ENCODE assay signal across 17 mouse cellular contexts in the genomic region with DNA sequence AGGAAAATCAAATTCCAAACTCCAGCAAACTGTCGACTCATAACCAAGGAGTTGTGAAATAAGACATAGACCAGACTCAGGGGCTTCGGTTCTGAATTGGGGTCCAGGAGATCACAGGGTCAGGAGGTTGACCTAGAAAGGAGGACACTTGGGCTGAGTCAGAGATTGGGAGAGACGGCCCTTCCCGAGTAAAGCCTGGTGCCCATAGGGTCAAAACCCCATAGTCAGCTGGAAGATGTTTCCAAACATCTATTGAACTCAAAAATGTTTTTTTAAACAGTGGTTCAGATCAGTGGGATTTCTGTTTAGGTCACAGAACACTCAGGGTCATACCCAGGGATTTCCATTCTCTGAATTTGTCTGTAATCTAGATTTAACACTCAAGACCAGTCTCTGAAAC.
DNase-seq lines count a peak whose midpoint lies in the region; ATAC-seq and TF ChIP-seq lines count a peak whose summit lies in the region.
"Had no signal": no experiment of that assay in that cellular context is flagged by ENCODE, and none has a peak within 500 bp of the region (broad histone marks: within the 10 kb centered on the region; RNA-seq: fewer than 3 reads in every experiment).

No protein-coding gene starts in this region.

- no peaks in the 10 kb centered on the region for H3K9me3 ChIP-seq in heart, embryonic 12.5 days (replicated peaks)
- no peaks in the 10 kb centered on the region for H3K9me3 ChIP-seq in liver, embryonic 13.5 days (replicated peaks)
- H3K9me3 ChIP-seq in liver, embryonic 11.5 days (ENCODE audit: control insufficient read depth, low read length): no peaks in the 10 kb centered on the region
- no peaks in the 10 kb centered on the region for H3K9me3 ChIP-seq in stomach, embryonic 15.5 days
- H3K9me3 ChIP-seq: embryonic facial prominence, embryonic 12.5 days; G1E; kidney, embryonic 15.5 days; limb, embryonic 13.5 days; midbrain, embryonic 15.5 days had no signal

- H3K4me2 ChIP-seq in heart, embryonic 12.5 days: no peak overlapping the region
- no peak overlapping the region for H3K4me2 ChIP-seq in liver, embryonic 13.5 days
- H3K4me2 ChIP-seq in liver, embryonic 11.5 days: no peak overlapping the region
- H3K4me2 ChIP-seq in stomach, embryonic 15.5 days: no peak overlapping the region
- H3K4me2 ChIP-seq: embryonic facial prominence, embryonic 12.5 days; kidney, embryonic 15.5 days; limb, embryonic 13.5 days; midbrain, embryonic 15.5 days had no signal

- peaks cover 16% of the 10 kb centered on the region for H3K36me3 ChIP-seq in heart, embryonic 12.5 days
- H3K36me3 ChIP-seq in liver, embryonic 13.5 days: no peaks in the 10 kb centered on the region
- H3K36me3 ChIP-seq in liver, embryonic 11.5 days (ENCODE audit: control insufficient read depth, insufficient read depth, low read length): no peaks in the 10 kb centered on the region; the same call in 1 of the 2 replicates
- H3K36me3 ChIP-seq in stomach, embryonic 15.5 days: 0 out of 2 replicates have a peak, but pooled peaks cover 3% of the 10 kb centered on the region
- H3K36me3 ChIP-seq: embryonic facial prominence, embryonic 12.5 days; kidney, embryonic 15.5 days; midbrain, embryonic 15.5 days had no signal

- peak overlapping the region; percentile 72 for H3K27ac ChIP-seq in heart, embryonic 12.5 days (ENCODE audit: poor library complexity, severe bottlenecking)
- H3K27ac ChIP-seq in liver, embryonic 13.5 days: 0 out of 2 replicates have a peak overlapping the region, but pooled peaks have one; percentile 7
- no peak overlapping the region for H3K27ac ChIP-seq in liver, embryonic 11.5 days (ENCODE audit: low read depth, low read length)
- H3K27ac ChIP-seq in bone marrow, adult 2 months (ENCODE audit: control insufficient read depth, insufficient read depth, low read depth, low read length, poor library complexity): peak overlapping the region; percentile 44; the same call in 1 of the 2 replicates
- H3K27ac ChIP-seq in stomach, embryonic 15.5 days: 0 out of 2 replicates have a peak overlapping the region, but pooled peaks have one; percentile 45
- H3K27ac ChIP-seq: kidney, embryonic 15.5 days; limb, embryonic 13.5 days; midbrain, embryonic 15.5 days had no signal

- no peak for TF ChIP-seq POLR2A in bone marrow, adult 2 months (IDR thresholded peaks at IDR 0.05; ENCODE audit: borderline replicate concordance, control insufficient read depth, low read depth, low read length)

- TF ChIP-seq CTCF in bone marrow, adult 2 months (IDR thresholded peaks at IDR 0.05; ENCODE audit: control insufficient read depth, insufficient read depth, low read length): no peak

- ATAC-seq in heart, embryonic 12.5 days (ENCODE audit: insufficient number of reproducible peaks, low FRiP score): no peak
- no peak for ATAC-seq in liver, embryonic 13.5 days (ENCODE audit: low read depth)
- ATAC-seq in liver, embryonic 11.5 days (replicated peaks; ENCODE audit: low FRiP score): no peak
- no peak for ATAC-seq in stomach, embryonic 15.5 days (ENCODE audit: insufficient read depth, low FRiP score, low read depth)
- ATAC-seq: midbrain, embryonic 15.5 days had no signal

- H3K27me3 ChIP-seq in heart, embryonic 12.5 days (replicated peaks): no peaks in the 10 kb centered on the region
- no peaks in the 10 kb centered on the region for H3K27me3 ChIP-seq in liver, embryonic 13.5 days
- no peaks in the 10 kb centered on the region for H3K27me3 ChIP-seq in liver, embryonic 11.5 days (replicated peaks; ENCODE audit: control insufficient read depth, insufficient read depth, low read length)
- H3K27me3 ChIP-seq in stomach, embryonic 15.5 days (replicated peaks): no peaks in the 10 kb centered on the region
- H3K27me3 ChIP-seq: embryonic facial prominence, embryonic 12.5 days; kidney, embryonic 15.5 days; limb, embryonic 13.5 days; midbrain, embryonic 15.5 days had no signal

- peaks cover 60% of the 10 kb centered on the region for H3K4me1 ChIP-seq in heart, embryonic 12.5 days (replicated peaks)
- H3K4me1 ChIP-seq in liver, embryonic 13.5 days (replicated peaks): peaks cover 44% of the 10 kb centered on the region
- peaks cover 27% of the 10 kb centered on the region for H3K4me1 ChIP-seq in liver, embryonic 11.5 days (replicated peaks; ENCODE audit: control insufficient read depth, insufficient read depth, low read length)
- H3K4me1 ChIP-seq in bone marrow, adult 2 months (ENCODE audit: control insufficient read depth, insufficient read depth, low read length): peaks cover 9% of the 10 kb centered on the region; the same call in 1 of the 2 replicates
- H3K4me1 ChIP-seq in stomach, embryonic 15.5 days: peaks cover 20% of the 10 kb centered on the region
- H3K4me1 ChIP-seq: midbrain, embryonic 15.5 days had no signal

- WGBS in heart, embryonic 12.5 days: 53% methylated on average over 4 of the region's 4 CpGs
- WGBS in liver, embryonic 13.5 days (ENCODE audit: insufficient replicate concordance): 43% methylated on average over 4 of the region's 4 CpGs
- WGBS in liver, embryonic 11.5 days: 50% methylated on average over 4 of the region's 4 CpGs
- 41% methylated on average over 4 of the region's 4 CpGs for WGBS in bone marrow, adult 2 months
- 57% methylated on average over 4 of the region's 4 CpGs for WGBS in stomach, embryonic 15.5 days

- H3K4me3 ChIP-seq in heart, embryonic 12.5 days: no peak overlapping the region
- H3K4me3 ChIP-seq in liver, embryonic 13.5 days (replicated peaks): no peak overlapping the region
- H3K4me3 ChIP-seq in liver, embryonic 11.5 days (ENCODE audit: low read depth, low read length): no peak overlapping the region
- no peak overlapping the region for H3K4me3 ChIP-seq in bone marrow, adult 2 months (replicated peaks; ENCODE audit: control insufficient read depth, low read depth, low read length)
- H3K4me3 ChIP-seq in stomach, embryonic 15.5 days (replicated peaks): no peak overlapping the region
- H3K4me3 ChIP-seq: embryonic facial prominence, embryonic 12.5 days; kidney, embryonic 15.5 days; limb, embryonic 13.5 days; midbrain, embryonic 15.5 days had no signal

- no peak for DNase-seq in heart, postnatal 36 days
- no peak for DNase-seq in liver, embryonic 13.5 days
- DNase-seq in liver, embryonic 11.5 days (ENCODE audit: low spot score): no peak
- DNase-seq in left cerebral cortex, postnatal 25 days (ENCODE audit: low spot score in 2 of 2): no peak
- DNase-seq in urinary bladder, postnatal 36 days (ENCODE audit: low spot score in 2 of 2): no peak
- DNase-seq: cerebellum, adult 11-12 months; cerebellum, postnatal 36 days; gastrocnemius, postnatal 25 days; right cerebral cortex, postnatal 25 days had no signal

- no peak overlapping the region for H3K9ac ChIP-seq in heart, embryonic 12.5 days
- H3K9ac ChIP-seq in liver, embryonic 13.5 days: 0 out of 2 replicates have a peak overlapping the region, but pooled peaks have one; percentile 36
- no peak overlapping the region for H3K9ac ChIP-seq in liver, embryonic 11.5 days (ENCODE audit: low read depth, low read length)
- no peak overlapping the region for H3K9ac ChIP-seq in stomach, embryonic 15.5 days
- H3K9ac ChIP-seq: embryonic facial prominence, embryonic 12.5 days; kidney, embryonic 15.5 days; limb, embryonic 13.5 days; midbrain, embryonic 15.5 days had no signal

- intact Hi-C loops in heart, postnatal 36 days (cut with DNase I): loop anchor here (2.0 kb wide), 1 partner anchor 21 kb away; no protein-coding TSS in a partner anchor
- intact Hi-C loops in left cerebral cortex, postnatal 25 days (cut with DNase I): no loop called here
